23 mouse cellular contexts compared by ENCODE assay signal in genomic region chr4:48086609-48087008, GRCm38 (mm10). TPM values are rescaled to one million over a fixed set of nuclear protein-coding genes. Genes with fewer than 3 reads are reported as not detected.
A peak's percentile ranks its signal among the peaks of the same experiment; 100 is the strongest.
DNase-seq lines count a peak whose midpoint lies in the region; ATAC-seq and TF ChIP-seq lines count a peak whose summit lies in the region.
"Had no signal": no experiment of that assay in that cellular context is flagged by ENCODE, and none has a peak within 500 bp of the region (broad histone marks: within the 10 kb centered on the region; RNA-seq: fewer than 3 reads in every experiment).

No protein-coding gene starts in this region.

- H3K4me1 ChIP-seq in neural tube, embryonic 13.5 days (replicated peaks): no peaks in the 10 kb centered on the region
- peaks cover 34% of the 10 kb centered on the region for H3K4me1 ChIP-seq in erythroblast, embryonic 14.5 days (ENCODE audit: control insufficient read depth)
- H3K4me1 ChIP-seq in liver, embryonic 14.5 days (replicated peaks; ENCODE audit: control insufficient read depth in 2 of 2, insufficient read depth in 2 of 2, low read length in 1 of 2): peaks cover 22 to 24% of the 10 kb centered on the region in 2 experiments
- peaks cover 8% of the 10 kb centered on the region for H3K4me1 ChIP-seq in neural tube, embryonic 15.5 days
- H3K4me1 ChIP-seq: embryonic facial prominence, embryonic 12.5 days; limb, embryonic 10.5 days had no signal

- no peak for DNase-seq in neural tube, embryonic 10.5 days (ENCODE audit: extremely low spot score, low spot score)
- peak; percentile 50 to 66 (median 62) for DNase-seq in liver, embryonic 14.5 days (ENCODE audit: low read depth in 3 of 3, low spot score in 3 of 3)
- no peak for DNase-seq in testis, postnatal 10 days (ENCODE audit: low spot score)
- no peak for DNase-seq in gastrocnemius, postnatal 25 days
- DNase-seq in thymus, adult 18-20 months: no peak
- DNase-seq: adrenal gland, postnatal 36 days; cerebellum, adult 18-20 months; cerebellum, postnatal 25 days; gastrocnemius, adult 2 months; kidney, adult 18-20 months; lung, postnatal 14 days; midbrain, embryonic 14.5 days; thymus, postnatal 25 days had no signal

- no peak overlapping the region for H3K4me2 ChIP-seq in neural tube, embryonic 13.5 days
- H3K4me2 ChIP-seq in liver, embryonic 14.5 days (ENCODE audit: low read depth): peak overlapping the region; percentile 11
- no peak overlapping the region for H3K4me2 ChIP-seq in neural tube, embryonic 15.5 days
- H3K4me2 ChIP-seq: embryonic facial prominence, embryonic 12.5 days; heart, embryonic 11.5 days had no signal

- ATAC-seq in neural tube, embryonic 13.5 days (ENCODE audit: low read depth): 0 out of 2 replicates have a peak, but pooled peaks have one; percentile 36
- ATAC-seq in liver, embryonic 14.5 days (ENCODE audit: insufficient read depth): peak; percentile 98
- peak; percentile 50; the same call in 1 of the 2 replicates for ATAC-seq in neural tube, embryonic 15.5 days (ENCODE audit: low FRiP score)
- ATAC-seq: forebrain, embryonic 14.5 days; Patski had no signal

- peak; percentile 86 for TF ChIP-seq EP300 in liver, embryonic 14.5 days (IDR thresholded peaks at IDR 0.05; ENCODE audit: low read depth)

- TF ChIP-seq CTCF in liver, embryonic 14.5 days (IDR thresholded peaks at IDR 0.05; ENCODE audit: low read depth): no peak

- 55% methylated on average over 6 of the region's 6 CpGs for WGBS in neural tube, embryonic 13.5 days
- 42% methylated on average over 6 of the region's 6 CpGs for WGBS in liver, embryonic 14.5 days (ENCODE audit: insufficient replicate concordance)
- 51% methylated on average over 6 of the region's 6 CpGs for WGBS in neural tube, embryonic 15.5 days

- no peak overlapping the region for H3K4me3 ChIP-seq in neural tube, embryonic 13.5 days
- H3K4me3 ChIP-seq in erythroblast, embryonic 14.5 days (replicated peaks): peak overlapping the region; percentile 5
- H3K4me3 ChIP-seq in liver, embryonic 14.5 days (ENCODE audit: insufficient read depth in 1 of 2, low read depth in 2 of 2, low read length in 2 of 2): no peak overlapping the region
- H3K4me3 ChIP-seq in neural tube, embryonic 15.5 days (replicated peaks): no peak overlapping the region
- H3K4me3 ChIP-seq: embryonic facial prominence, embryonic 12.5 days; gastrocnemius, adult 2 months; limb, embryonic 10.5 days; megakaryocyte, embryonic 14.5 days had no signal

- no peaks in the 10 kb centered on the region for H3K36me3 ChIP-seq in neural tube, embryonic 13.5 days
- H3K36me3 ChIP-seq in erythroblast, embryonic 14.5 days (ENCODE audit: control insufficient read depth): no peaks in the 10 kb centered on the region
- H3K36me3 ChIP-seq in liver, embryonic 14.5 days (replicated peaks; ENCODE audit: control insufficient read depth, insufficient read depth, low read depth): no peaks in the 10 kb centered on the region
- no peaks in the 10 kb centered on the region for H3K36me3 ChIP-seq in neural tube, embryonic 15.5 days
- H3K36me3 ChIP-seq: embryonic facial prominence, embryonic 12.5 days; limb, embryonic 10.5 days had no signal

- H3K27me3 ChIP-seq in neural tube, embryonic 13.5 days: no peaks in the 10 kb centered on the region
- peaks cover 5% of the 10 kb centered on the region for H3K27me3 ChIP-seq in erythroblast, embryonic 14.5 days (ENCODE audit: control insufficient read depth)
- no peaks in the 10 kb centered on the region; the same call in 1 of the 2 replicates for H3K27me3 ChIP-seq in liver, embryonic 14.5 days (ENCODE audit: control insufficient read depth, insufficient read depth, low read length)
- no peaks in the 10 kb centered on the region for H3K27me3 ChIP-seq in neural tube, embryonic 15.5 days (replicated peaks)
- H3K27me3 ChIP-seq: embryonic facial prominence, embryonic 12.5 days had no signal

- 0 out of 2 replicates have a peak overlapping the region, but pooled peaks have one; percentile 2 for H3K27ac ChIP-seq in neural tube, embryonic 13.5 days (replicated peaks)
- H3K27ac ChIP-seq in liver, embryonic 14.5 days: peak overlapping the region; percentile 39
- H3K27ac ChIP-seq in neural tube, embryonic 15.5 days (replicated peaks): no peak overlapping the region
- H3K27ac ChIP-seq: embryonic facial prominence, embryonic 12.5 days; gastrocnemius, adult 2 months; limb, embryonic 10.5 days had no signal

- no peak overlapping the region for H3K9ac ChIP-seq in neural tube, embryonic 13.5 days
- no peak overlapping the region for H3K9ac ChIP-seq in liver, embryonic 14.5 days (replicated peaks)
- no peak overlapping the region for H3K9ac ChIP-seq in neural tube, embryonic 15.5 days (replicated peaks)
- H3K9ac ChIP-seq: embryonic facial prominence, embryonic 12.5 days had no signal

- no peaks in the 10 kb centered on the region for H3K9me3 ChIP-seq in neural tube, embryonic 13.5 days
- no peaks in the 10 kb centered on the region for H3K9me3 ChIP-seq in erythroblast, embryonic 14.5 days (ENCODE audit: control insufficient read depth, low read length)
- H3K9me3 ChIP-seq in liver, embryonic 14.5 days (ENCODE audit: control insufficient read depth, low read length): no peaks in the 10 kb centered on the region
- no peaks in the 10 kb centered on the region for H3K9me3 ChIP-seq in neural tube, embryonic 15.5 days (replicated peaks)
- H3K9me3 ChIP-seq: embryonic facial prominence, embryonic 12.5 days; limb, embryonic 10.5 days; megakaryocyte, embryonic 14.5 days had no signal

RNA-seq across cellular contexts. Expression of gene Stx17, which starts 38.1 kb away (rescaled TPM):
- polyA plus RNA-seq in neural tube, embryonic 13.5 days (2015; fragmentation: Nextera tagmentation; extraction: Ambion mirVana): 15.7 and 16.3 TPM in 2 replicates
- 0.17 and 0.57 TPM in 2 replicates for polyA plus RNA-seq in erythroblast, embryonic 14.5 days (2012)
- polyA plus RNA-seq in liver, embryonic 14.5 days (2012; rRNA removed): 4.6 and 6.4 TPM in 2 replicates
- polyA plus RNA-seq in liver, embryonic 14.5 days (2014; fragmentation: Nextera tagmentation; extraction: Ambion mirVana): 15.3 and 18.9 TPM in 2 replicates
- polyA plus RNA-seq in neural tube, embryonic 15.5 days (2015; fragmentation: Nextera tagmentation; extraction: Ambion mirVana): 23.9 and 27.4 TPM in 2 replicates
- total RNA-seq in gastrocnemius, postnatal 25 days (2021): 10 to 100 TPM; 23.4 to 27.3 TPM

RNA-seq across cellular contexts. Expression of gene Nr4a3, which starts 41.7 kb away (rescaled TPM):
- 0.91 and 1.3 TPM in 2 replicates for polyA plus RNA-seq in neural tube, embryonic 13.5 days (2015; fragmentation: Nextera tagmentation; extraction: Ambion mirVana)
- not detected in 2 replicates for polyA plus RNA-seq in erythroblast, embryonic 14.5 days (2012)
- 0.01 TPM in 2 replicates for polyA plus RNA-seq in liver, embryonic 14.5 days (2012; rRNA removed)
- polyA plus RNA-seq in liver, embryonic 14.5 days (2014; fragmentation: Nextera tagmentation; extraction: Ambion mirVana): not detected in 2 replicates
- polyA plus RNA-seq in neural tube, embryonic 15.5 days (2015; fragmentation: Nextera tagmentation; extraction: Ambion mirVana): 1.8 and 2.7 TPM in 2 replicates
- total RNA-seq in gastrocnemius, postnatal 25 days (2021): 10 to 100 TPM in 1 of 2 experiments, 1 to 10 TPM in 1; 6.1 to 11.0 TPM
- polyA plus RNA-seq: liver, adult 2 months had no signal

Comparison
In these comparisons a context has a peak if more than half of its experiments do, and no peak if none do; other contexts are left out.
1. ATAC-seq: peak in every context shown above with its lines; median percentile 98 in liver, embryonic 14.5 days; 50 in neural tube, embryonic 15.5 days; 36 in neural tube, embryonic 13.5 days.
2. DNase-seq: peak in liver, embryonic 14.5 days (3 of 3); none in neural tube, embryonic 10.5 days (single experiment), testis, postnatal 10 days (single experiment), gastrocnemius, postnatal 25 days (single experiment) and thymus, adult 18-20 months (0 of 2).